Mouse (Mus musculus): ENCODE measurements at regions not wholly inside any gene's neighbourhood (a gene's known extent, or its start where the extent isn't known, plus 50 kb on each side); places are given as distances from the start of the nearest gene placed in this dataset.
"Not testable (repeated sequence)": the region's sequence is repeated elsewhere in the genome, so short reads cannot be mapped to it uniquely, and the experiment has no call there.

DNA sequence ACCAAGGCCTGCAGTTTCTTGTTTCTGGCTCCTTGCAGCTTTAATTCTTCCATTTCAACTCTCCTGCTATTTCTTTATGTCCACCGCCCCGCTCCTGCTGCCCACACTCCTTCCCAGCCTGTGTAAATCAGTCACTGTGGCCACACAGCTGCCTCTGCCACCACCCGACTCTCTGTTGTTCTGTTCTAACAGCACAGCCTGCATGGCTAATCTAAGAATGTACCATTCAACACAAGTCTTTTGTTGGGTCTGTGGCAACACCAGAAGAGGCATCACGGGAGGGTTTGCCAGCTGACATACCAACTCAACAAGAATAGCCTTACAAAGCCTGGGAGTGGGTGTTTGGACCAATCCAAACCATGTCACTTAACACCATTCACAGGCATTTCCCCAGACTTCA, 264.9 kb upstream of the Pum3 start:
- DNase-seq (ENCODE audit: low read depth, low spot score) = no peak

GRCm38 (mm10) chr19:27693706-27694105, 264.1 kb upstream of the Pum3 start:
- DNase-seq (ENCODE audit: low read depth, low spot score) = no peak

GRCm38 (mm10) chr19:27692944-27693343, 263.3 kb upstream of the Pum3 start:
- DNase-seq (ENCODE audit: low read depth, low spot score) = no peak

GRCm38 (mm10) chr19:27683426-27683825, 253.8 kb upstream of the Pum3 start:
- DNase-seq (ENCODE audit: low read depth, low spot score) = no peak

- DNase-seq (ENCODE audit: low read depth, low spot score) = no peak
Observed at GRCm38 (mm10) chr19:27679427-27679826, 249.8 kb upstream of the Pum3 start.

GRCm38 (mm10) chr19:27672679-27673190, 243.1 kb upstream of the Pum3 start:
- DNase-seq (ENCODE audit: low read depth, low spot score) = no peak

- no peak for DNase-seq (ENCODE audit: low read depth, low spot score)
Observed at GRCm38 (mm10) chr19:27663296-27663695, 233.7 kb upstream of the Pum3 start.

- no peak for DNase-seq (ENCODE audit: low read depth, low spot score)
Observed at GRCm38 (mm10) chr19:27641001-27641400, 211.4 kb upstream of the Pum3 start.

DNA sequence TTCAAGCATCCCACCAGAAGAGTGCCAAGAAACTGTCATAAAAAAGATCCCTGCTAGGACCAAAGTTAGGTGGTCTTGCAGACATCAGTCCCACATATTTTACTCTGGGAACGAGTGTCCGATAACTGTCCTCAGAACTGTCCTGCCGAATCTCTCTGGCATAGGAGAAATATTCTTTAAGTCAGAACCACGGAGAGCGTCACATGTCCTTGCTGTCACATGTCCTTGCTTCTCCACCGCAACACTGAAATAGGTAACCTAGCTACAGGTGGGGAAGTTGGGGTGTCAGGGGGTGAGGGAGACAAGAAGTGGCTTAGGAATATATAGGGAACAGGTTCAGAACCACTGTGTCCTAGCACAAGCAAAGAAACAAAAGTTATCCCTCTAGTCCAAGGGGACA, 203.5 kb upstream of the Pum3 start:
- DNase-seq (ENCODE audit: low read depth, low spot score) = no peak

- DNase-seq (ENCODE audit: low read depth, low spot score) = no peak
Observed at GRCm38 (mm10) chr19:27627626-27628025, 198.0 kb upstream of the Pum3 start.

DNA sequence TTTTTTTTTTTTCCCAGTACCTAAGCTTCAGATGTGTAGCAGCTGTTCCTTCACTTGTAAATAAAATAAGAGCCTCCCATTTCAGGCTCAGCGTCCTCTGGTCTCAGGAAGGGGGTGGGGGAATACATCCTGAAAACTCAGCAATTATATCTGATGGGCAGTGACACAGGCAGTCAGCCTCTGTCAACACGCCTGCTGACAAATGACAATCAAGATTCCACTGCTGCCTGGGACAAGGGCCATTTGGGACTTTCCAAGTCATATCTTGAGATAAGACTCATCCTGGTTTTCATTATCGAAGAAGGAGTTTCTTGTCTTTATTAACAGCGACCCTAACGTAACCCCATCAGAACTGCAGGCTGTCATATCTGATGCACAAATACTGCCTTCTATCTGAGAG, 187.9 kb upstream of the Pum3 start:
- DNase-seq (ENCODE audit: low read depth, low spot score) = no peak

GRCm38 (mm10) chr19:27606933-27607332, 177.3 kb upstream of the Pum3 start:
- DNase-seq (ENCODE audit: low read depth, low spot score) = no peak

DNA sequence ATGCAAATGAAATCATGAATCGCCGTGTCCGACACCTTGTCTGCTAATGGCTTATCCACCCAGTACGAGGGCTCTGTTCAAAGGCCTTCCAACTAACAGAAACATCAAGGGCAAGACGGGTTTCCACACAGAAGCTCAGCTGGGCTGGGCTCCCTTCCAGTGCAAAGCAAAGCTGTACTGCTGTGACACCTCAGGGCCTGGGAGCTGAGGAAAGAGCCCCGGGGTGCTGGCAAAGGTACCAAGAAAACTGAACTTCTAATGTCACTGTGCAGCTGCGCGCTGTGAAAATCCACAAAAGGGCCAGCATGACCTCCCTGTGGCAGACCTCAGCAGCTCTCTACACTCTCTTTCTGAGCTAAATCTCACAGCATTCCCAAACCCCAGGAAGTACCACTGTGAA, 173.7 kb upstream of the Pum3 start:
- no peak for DNase-seq (ENCODE audit: low read depth, low spot score)

DNA sequence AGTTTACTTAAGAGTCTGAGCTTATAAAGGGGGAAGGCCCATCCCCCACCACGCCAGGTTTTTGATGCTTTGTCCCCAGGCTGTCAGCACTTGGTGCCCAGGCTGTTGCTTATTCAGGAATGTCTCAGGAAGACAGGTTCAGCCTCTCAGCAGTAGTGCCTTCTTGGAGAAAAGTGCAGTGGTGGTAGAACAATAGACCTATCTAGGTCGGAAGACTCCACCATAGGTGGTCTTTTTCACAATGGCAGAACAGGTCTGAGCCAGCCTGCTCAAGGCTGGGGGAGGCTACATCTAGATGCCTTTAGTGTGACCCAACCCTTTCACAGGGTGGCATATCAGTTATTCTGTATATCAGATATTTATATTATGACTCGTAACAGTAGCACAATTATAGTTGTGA, 171.9 kb upstream of the Pum3 start:
- no peak for DNase-seq (ENCODE audit: low read depth, low spot score)

GRCm38 (mm10) chr19:27600386-27600785, 170.8 kb upstream of the Pum3 start:
- not testable (repeated sequence) for DNase-seq (ENCODE audit: low read depth, low spot score)

GRCm38 (mm10) chr19:27599639-27600308, 170.1 kb upstream of the Pum3 start:
- DNase-seq (ENCODE audit: low read depth, low spot score) = peak; percentile 5

- DNase-seq (ENCODE audit: low read depth, low spot score) = no peak
Observed at GRCm38 (mm10) chr19:27598350-27598749, 168.7 kb upstream of the Pum3 start.

DNA sequence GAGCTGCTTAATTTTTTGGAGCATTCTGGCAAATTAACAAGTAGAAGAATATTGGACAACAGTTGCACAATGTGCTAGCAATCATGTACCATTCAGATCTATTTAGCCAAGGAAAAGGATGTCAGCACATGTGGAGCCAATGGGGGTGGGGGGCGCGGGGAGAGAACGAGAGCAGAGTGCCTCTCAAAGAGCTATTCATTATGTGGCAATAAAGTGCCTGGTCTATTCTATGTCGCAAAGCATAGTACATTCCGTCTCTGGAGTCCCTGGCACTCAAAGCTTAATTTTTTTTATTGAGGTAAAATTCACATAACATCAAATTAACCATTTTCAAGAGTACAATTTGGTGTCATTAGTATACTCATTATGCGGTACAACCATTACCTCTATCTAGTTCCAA, 155.9 kb upstream of the Pum3 start:
- no peak for DNase-seq (ENCODE audit: low read depth, low spot score)

DNA sequence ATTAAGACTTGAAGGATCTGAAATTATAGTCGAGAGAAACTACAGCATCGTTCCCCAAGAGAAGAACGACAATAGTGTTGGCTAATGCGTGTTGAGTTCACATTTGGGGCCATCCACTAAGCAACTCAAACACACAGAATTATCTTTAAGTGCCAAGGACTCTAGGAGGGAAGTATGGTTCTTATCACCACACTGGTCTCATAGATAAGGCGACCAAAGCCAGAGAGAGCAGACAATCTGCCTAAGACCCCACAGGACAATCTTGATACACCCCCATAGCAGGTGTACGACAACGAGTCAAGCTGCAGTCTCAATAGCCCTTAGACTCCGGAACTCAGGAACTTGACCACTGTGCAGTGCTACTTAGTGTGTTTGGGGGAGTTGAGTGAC, 152.5 kb upstream of the Pum3 start:
- no peak for DNase-seq (ENCODE audit: low read depth, low spot score)

DNA sequence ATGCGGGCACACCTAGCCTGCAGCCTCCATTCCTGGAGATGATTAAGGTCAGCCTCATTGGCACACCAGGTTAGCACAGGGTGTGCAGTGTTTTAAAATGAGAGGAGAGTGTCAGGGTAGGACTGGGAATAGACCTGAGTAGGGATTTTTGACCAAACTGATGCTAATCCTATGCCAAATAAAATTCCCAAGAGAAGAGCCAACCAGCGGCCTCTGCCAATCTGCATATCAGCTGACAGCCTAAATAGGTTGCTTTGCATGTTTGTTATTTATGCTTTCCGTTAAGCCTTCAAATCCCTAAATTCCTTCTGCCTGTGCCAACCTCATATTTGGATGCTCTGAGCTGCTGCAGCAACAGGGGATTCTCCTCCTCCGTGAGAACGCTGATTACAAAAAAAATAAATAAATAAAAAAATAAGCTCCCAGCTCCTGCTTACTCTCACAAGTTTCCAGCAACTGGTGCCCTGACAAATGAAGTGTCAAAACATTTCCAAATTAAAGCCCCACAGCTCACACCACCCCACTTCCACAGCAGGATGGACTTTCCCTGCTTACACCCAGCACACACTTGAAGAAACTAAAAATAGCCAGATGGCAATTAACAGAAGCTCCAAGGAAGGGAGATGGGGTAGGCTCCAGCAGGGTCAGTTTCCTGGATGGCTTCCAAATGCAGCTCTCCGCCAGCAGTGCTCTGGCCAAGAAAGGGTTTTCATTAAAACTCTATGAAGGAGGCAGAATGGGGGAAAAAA, 151.9 kb upstream of the Pum3 start:
- DNase-seq (ENCODE audit: low read depth, low spot score) = peak; percentile 3

DNA sequence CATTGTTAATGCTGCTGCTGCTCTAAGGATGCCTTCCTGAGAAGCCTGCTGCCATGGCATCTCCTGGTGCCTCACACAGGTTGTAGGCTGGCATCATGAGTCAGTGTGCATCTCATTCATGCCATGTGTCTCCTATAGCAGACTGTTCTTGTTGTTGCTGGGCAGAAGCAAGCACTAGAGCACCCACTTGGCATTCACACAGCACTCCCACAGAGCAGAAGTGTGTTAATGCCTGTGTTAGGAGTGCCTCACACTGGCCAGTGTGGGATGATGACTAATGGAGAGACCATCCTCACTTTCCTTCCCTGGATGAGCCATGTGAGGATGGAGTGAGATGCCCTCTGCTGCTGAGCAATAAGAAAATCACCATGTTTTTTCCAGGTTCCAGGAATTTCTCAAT, 146.9 kb upstream of the Pum3 start:
- no peak for DNase-seq (ENCODE audit: low read depth, low spot score)

DNA sequence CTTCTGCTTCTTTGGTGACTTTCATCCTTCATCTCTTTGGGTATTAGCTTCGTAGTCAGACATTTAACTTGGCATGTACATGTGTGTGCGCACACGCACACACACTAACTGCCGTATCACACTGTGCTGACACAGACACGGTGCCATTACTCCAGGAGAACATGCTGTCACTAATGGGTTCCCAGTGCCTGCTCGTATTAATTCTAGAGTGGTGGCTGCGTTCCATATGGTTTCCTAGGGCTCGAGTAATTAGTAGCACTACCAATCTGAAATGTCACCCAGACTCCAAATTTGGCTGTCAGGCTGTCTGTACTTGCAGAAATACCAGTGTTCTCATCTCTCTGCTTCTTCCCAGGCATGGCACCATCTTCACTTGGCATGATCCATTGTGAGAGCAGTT, 137.3 kb upstream of the Pum3 start:
- DNase-seq (ENCODE audit: low read depth, low spot score) = no peak

DNA sequence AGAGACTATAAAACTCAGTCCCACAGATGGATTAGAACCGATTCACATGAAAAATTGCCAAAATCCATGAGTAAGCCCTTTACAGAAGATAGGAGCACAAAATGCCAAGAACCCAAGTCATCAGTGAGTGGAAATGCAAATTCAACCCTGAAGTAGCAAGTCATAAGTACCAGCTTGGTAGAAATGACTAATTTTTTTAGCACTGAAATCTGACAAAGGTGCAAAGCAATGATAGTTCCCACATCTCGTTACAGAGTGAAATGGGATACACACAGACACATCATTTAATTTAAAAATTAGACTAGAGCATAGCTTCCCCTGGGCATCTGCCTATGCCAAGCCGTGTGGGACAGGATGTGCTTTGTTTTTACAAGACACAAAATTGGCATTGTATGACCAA, 136.4 kb upstream of the Pum3 start:
- DNase-seq (ENCODE audit: low read depth, low spot score) = no peak

Measured in retina, postnatal 7 days (tissue).